Mouse (Mus musculus): ENCODE data around the gene Zfp462.

DNA sequence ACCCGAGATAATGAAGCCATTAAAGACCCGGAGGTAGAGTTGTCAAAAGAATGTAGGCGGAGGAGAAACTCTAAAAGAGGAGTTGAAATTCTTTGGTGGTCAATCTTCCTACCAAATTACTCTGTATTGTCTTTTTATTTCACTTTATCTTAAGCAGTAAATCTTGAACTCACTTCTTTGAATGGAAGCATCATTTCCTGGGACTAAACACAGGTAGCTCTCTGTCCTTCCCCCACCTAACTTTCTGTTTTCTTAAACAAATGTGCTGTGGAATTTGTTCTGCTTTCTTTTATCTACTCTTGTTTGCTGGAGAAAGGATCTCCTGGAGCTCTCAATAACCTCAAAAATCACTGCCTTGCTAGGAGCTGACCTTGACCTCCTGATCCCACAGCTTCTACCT, 42.4 kb downstream of the Zfp462 start:
- TF ChIP-seq CTCF (IDR thresholded peaks at IDR 0.05) (no peak), EP300 (IDR thresholded peaks at IDR 0.05; ENCODE audit: insufficient read depth, low read depth, low read length) (no peak)
